Mouse (Mus musculus): ENCODE data around the gene Arhgap4.

Gene Arhgap4

DNA sequence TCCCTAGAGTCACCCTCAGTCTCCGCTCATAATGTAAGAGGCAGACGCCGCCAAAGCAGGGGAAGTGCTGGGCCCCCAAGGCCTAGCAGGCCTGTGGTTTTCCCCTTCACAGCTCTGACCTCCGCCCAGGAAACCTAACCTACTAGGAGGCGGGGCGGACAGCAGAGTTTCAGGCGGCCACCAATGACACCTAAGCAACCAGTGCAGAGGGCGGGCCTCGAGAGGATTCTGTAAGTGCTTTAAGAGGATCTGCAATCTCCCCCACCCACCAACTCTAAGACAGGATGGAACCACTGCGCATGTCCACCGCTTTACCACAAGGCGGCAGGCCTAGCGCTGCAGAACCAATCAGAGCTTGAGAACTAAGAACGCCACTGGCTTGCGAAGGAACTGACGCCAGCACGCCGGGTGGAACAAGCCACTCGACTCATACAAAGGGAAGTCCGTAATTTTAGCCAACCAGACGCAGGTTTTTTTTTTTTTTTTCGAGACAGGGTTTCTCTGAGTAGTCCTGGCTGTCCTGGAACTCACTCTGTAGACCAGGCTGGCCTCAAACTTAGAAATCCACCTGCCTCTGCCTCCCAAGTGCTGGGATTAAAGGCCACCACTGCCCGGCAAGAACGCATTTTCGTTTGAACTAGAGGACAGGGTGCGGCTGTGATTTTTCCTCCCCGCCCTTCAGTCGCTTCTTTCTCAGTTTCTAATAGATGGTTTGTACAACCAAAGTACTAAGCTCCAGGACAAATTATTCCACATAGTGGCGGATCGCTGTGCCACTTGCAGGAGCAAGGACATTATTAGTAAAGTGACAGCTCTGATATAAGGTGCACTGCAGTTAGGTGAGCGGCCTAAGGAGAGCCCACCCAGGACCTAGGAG, 6.6 kb downstream of the Arhgap4 start:
- DNase-seq (ENCODE audit: low spot score), result no peak

DNA sequence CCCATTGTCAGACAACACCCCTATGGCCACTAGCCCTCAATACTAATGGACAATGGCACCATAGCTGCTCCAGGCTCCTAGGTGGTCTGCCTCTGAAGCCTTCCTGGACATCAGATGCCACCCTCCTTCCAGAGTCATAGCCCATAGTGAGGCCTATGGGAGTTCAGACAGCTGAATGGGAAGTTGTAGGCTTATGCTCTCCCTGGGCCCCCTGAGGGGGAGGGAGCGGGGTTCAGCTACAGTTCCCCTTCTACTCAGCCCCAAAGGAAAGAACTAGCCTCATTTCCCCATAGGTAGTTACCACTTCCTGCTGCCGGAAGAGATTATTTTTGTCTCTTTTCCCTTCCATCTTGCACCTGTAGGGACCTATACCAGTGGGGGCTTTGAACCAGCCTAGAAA, 10.1 kb downstream of the Arhgap4 start:
- DNase-seq (ENCODE audit: low spot score), result no peak

DNA sequence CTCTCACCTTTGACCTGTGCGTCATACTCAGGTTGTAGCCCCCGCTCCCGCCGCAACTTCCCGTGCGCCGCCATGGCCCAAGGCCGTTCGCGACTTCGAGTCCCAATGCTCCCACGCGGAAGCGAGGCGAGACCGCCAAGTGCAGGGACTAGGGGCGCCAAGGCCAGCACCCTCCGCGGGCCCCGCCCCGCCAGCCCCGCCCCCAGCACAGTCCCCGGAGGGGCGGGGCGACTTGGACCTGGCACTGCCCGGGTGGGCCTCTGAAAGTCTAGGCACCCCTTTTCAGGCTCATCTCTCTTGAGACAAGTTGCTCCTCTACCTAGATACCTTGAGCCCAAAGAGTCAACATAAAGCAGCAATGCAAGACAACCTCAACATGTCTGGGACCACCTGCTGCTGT, 10.5 kb downstream of the Arhgap4 start:
- DNase-seq (ENCODE audit: low spot score), result no peak

DNA sequence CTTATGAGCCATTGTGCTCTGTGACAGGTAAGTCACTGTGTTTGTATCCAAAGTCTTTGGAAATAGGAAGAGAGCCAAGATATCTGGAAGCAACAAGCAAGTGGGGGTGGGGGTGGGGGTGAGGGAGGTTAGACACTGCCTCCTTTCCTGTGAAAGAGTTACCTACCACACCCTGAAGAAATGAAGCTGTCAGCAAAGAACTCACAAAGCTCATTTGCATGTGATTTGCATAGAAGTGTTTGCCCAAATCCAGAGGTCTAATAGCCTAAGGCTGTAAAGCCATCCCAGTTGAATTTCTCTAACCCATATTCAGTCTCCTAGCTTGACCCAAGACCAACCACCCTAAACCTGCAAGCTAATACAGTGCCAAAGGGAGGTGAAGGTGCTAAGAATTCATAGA, 11.2 kb downstream of the Arhgap4 start:
- DNase-seq (ENCODE audit: low spot score), result no peak

DNA sequence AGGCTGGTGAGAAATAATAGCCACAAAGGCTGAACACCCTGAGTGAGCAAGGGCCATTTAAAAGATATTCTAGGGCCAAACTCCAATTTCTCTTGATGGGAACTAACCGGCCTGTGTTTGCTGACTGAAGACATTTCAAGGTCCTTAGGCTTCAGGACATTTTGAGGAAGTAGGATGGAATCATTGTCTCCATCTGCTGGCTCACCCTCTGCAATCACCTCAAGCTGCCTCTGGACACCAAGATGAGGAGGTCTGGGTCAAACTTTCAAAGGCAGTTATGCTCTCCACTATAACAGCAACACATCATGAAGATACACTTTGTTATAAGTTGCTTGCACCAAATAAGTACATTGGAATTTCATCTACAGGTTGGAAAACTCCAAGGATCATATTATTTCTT, 11.6 kb downstream of the Arhgap4 start:
- DNase-seq (ENCODE audit: low spot score), result no peak

DNA sequence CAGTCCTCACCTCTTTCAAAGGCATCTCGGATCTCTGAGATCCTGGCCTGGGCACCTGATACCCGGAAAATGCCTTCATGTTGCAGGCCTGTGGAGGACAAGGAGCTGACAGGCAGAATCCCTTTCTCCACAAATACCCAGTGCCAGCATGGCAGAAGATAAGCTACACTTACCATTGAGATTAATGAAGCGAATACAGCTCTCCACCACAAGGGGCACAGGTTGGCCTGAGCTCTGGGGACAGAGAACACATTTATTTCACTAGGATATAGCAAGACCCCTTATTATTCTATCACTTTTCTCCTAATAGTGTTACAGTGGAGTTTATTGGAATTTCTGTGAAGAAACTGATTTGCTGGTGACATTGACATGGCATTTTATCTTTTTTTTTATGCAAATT, 23.7 kb downstream of the Arhgap4 start:
- no peak for DNase-seq (ENCODE audit: low spot score)

DNA sequence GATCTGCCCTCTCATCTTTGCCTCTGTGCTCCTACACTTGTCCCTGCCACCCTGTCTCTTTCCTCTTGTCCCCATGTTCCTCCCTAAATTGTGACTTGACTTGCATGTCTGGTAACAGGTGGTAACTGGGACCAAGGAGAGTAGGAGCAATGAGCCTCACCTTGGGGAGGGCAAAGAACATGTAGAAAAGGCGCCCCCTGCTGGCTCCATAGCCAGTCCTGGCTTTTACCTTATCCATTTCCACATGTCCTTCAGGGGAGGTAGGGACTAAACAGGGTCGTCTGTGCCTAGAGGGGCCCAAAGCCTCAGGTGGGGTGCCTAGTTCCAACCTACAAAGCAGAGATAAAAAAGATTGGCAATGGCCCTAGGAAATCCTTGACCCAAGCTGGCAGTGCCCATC, 26.0 kb downstream of the Arhgap4 start, which contains the start of gene L1cam:
Gene L1cam, minus strand, starts transcription at position 387 of the 400 bp plus-strand sequence.
- no peak for DNase-seq (ENCODE audit: low spot score)

DNA sequence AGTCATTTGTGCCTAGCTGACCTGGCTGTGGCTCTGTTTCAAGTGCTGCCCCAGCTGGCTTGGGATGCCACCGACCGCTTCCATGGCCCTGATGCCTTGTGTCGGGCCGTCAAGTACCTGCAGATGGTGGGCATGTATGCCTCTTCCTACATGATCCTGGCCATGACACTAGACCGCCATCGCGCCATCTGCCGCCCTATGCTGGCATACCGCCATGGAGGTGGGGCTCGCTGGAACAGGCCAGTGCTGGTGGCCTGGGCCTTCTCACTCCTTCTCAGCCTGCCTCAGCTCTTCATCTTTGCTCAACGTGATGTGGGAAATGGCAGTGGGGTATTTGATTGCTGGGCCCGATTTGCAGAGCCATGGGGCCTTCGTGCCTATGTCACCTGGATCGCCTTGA, 28.8 kb downstream of the Arhgap4 start:
- DNase-seq (ENCODE audit: low spot score), result no peak

DNA sequence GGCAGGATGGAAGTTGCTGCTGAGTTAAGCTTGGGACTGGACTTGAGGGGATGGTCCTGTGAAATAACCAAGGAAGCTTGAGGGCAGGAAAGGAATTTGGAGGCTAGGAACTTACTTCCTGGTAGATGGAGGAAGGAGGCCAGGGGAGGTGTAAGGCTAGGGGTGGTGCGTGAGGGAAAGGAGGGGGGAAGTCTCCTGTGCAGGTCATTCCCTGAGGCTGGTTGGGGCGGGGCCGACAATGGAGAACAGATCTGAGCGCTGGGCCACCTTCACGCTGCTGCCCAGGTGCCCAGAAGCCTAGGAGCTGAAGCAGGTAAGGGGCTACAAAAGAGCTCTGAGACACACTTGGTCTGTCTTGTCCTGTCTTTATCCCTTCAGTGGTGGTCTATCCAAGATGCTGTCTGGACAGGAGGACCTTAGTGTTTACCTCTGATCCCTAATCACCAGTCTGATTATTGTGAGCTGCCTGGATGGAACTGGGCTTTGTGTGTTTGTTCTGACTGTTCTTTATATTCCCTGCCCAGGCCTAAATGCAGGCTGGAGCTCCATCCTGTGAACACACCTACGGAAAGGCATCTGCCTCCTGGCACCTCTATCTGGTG, 30.0 kb downstream of the Arhgap4 start, which contains the start of gene Avpr2:
Gene Avpr2, plus strand, starts transcription at position 552 of the 602 bp plus-strand sequence.
- DNase-seq (ENCODE audit: low spot score), result no peak

DNA sequence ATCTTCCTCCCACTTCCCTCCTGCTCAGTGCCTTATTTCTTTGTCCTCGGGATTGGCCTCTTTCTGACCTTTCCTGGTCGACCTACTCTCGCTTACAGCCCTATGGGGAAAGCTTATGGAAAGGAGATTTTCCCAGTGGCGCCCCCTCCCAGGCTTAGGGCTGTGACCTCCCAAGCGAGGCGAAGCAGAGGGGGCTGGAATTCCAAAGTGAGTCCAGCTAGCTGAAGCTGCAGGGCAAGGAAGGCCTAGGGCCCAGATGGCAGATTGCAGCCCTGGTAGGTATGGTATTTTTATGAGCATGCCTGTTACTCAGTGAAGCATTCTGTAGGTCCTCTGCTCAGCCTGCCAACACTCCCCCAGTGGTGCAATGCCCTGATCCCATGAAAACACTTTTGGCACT, 40.2 kb downstream of the Arhgap4 start:
- no peak for DNase-seq (ENCODE audit: low spot score)

DNA sequence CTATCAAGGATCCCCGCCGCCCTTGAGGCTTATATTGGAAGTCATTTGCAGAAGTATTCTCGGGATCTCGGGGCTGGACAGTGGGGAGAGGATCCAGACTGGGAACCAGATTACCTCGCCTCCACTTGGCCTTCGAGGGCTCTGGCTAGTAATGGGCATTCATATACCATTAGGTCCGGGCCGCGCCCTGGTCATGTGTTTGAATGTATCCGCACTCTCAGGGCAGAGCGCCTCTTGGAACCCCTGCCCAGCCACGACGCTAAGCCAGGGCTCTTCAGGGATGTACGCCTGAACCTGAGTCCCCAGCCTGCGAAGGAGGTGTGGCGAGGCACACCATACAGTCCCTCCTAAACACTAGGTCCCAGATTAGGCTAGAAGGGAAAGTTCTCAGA, 40.6 kb downstream of the Arhgap4 start:
- no peak for DNase-seq (ENCODE audit: low spot score)

DNA sequence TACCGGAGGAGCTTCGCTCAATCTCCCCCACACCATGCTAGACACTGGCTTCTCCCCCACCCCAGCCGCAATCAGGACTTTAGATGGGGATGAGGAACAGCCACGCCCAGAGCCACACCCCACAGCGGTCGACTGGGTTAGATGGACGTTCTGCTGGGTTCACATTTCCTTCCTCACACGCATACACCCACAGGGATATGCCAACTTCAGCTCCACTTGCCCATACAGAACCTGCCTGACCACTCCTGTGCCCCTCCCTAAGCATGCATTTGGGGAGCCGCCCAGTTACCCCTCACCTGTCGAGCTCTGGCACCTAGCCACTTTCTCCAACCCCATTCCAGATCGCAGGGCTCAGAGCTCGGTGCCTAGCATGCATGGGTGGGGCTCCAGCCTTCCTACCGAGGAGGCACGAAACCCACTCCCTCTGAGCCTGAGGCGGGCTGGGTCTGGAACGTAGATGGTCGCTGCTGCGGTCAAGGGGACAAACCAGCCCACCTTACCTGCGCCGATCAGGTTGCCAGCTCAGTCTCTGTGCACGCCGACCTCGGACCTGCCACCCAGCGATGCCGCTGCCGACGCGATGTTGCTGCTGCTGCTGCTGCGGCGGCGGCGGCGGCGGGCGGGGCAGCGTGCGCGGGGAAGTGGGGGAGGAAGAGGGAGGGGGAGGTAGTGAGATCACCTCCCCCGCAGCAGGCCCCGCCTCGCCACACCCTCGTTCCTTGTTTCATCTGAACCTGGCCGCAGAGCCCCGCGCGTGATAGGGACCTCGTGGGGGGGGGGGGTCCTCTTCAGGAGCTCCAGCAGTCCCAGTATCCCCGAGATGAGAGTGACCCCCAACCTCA, 41.3 kb downstream of the Arhgap4 start:
- DNase-seq (ENCODE audit: low spot score), result no peak

DNA sequence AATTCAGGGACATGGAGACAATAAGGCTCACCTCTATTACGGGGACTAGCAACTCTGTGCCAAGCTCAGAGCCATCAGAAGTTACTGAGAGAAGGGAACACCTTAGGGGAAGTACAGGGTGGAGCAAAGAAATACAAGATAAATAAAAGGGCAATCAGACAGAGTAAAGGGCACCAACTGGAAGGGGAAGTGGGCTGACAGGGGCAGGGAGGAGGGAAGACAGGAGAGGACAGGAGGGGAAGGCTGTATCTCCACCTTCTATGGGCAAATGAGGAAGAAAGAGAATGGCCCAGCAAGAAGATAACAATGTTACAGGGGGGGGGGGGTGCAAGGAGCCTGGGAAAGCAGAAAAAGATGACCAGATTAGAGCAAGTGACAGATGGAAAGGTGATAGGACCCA, 44.7 kb downstream of the Arhgap4 start:
- no peak for DNase-seq (ENCODE audit: low spot score)

DNA sequence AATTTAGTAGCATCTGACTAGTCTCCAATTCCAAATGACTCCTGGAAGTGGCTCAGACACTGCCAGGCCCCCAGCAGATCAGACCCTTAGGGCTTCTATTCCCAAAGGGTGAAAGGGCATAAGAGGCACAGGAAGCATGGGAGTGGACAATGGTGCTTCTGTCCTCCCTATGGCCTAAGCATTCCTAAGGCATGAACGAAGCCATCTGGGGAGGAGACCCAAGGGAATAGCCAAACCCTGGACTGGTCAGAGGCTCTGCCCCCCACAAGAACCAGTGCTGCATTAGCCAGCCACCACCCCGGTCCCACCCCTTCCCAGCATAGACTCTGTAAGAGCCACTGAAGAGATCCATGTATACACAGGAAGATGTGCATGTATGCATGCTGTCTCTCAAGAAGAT, 45.8 kb downstream of the Arhgap4 start:
- no peak for DNase-seq (ENCODE audit: low spot score)

DNA sequence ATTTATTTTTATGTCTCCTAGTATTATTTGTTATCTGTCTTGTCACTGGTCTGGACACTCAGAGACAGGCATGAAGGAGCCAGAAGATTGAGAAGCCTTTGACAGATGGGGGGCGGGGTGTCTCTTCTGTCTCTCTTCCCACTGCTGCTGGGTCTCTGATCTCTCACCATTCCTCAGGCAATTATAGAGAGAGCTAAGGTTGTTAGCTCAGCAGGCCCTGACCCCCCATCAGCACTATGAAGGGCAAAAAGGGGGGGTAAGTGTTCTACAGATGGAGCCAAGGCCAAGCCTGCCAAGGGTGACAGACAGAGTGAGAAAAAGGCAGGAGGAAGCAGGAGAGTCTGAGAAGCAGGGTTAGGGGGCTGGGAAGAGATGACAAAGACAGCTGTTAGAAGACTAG, 49.7 kb downstream of the Arhgap4 start:
- no peak for DNase-seq (ENCODE audit: low spot score)

DNA sequence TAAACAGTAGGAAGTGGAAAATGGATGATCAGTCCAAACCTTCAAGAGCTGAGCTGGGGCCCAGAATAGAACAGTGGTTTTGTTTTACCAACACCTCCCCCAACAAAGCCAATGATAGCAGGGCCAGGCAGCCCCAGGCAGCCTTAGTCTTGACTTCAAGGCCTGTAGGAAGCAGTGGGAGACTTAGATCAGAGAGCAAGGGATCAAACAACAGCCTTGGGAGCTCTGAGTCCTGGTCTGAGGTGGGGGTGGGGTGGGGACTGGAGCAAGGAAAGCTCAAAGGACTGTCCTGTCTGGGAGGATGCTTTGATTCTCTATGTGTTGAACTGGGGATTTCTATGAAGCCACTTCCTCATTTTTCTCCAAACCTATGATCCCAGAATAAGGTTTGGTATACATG, 50.2 kb downstream of the Arhgap4 start:
- DNase-seq (ENCODE audit: low spot score), result no peak

DNA sequence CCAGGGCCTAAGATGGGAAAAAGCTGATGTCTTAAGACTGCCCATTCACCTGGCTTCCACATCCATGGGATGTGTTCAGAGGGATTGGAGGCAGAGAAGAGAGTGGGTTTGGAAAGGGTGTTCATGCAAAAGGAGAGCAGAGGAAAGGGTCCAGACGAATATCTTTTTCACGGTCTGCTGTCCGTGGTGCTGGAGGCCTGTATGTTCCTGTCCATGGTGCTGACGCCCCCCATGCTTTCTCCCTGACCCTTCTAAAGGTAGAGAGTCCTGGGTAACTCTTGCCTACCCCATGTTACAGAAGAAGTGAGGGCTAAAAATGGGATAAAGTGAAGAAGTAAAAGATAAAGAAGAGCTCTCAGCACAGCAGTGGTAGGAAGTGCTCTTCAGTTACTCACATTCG, 52.3 kb downstream of the Arhgap4 start:
- no peak for DNase-seq (ENCODE audit: low spot score)

DNA sequence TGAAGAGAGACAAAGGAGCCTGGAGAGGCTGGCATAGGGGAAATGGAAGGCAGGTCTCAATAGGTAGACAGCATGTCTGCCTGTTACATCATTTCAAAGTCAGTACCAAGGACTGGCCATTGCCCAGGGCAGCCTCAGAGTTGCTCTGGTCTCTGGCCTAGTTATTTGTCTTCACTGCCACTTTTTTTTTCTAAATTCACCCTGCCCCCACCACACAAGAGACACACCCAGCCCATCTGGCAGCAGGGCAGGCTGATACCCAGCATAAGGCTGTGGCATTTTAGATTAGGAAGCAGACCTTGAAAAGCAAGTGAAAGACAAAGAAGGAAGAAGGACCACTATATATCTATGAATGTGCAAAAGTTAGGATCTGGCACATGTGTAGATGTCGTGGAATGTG, 53.8 kb downstream of the Arhgap4 start:
- no peak for DNase-seq (ENCODE audit: low spot score)

DNA sequence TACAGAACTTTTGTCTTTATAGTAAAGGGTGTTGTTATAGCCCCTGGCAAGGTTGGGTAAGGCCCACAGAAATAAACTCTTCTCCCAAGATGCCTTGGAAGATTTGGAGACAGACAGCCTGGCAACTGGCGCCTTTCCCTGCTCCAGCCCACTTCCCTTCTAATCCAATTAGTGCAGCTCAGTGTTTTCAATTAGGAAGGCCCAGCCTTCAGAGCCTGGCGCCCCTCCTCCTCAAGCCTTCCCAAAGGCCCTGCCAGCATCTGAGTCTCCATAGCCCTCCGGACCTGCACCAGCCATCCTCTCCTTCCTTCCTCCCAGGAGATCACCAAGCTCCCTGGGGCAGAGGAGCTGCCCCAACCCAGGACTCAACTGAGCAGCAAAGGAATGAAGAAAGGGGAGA, 54.4 kb downstream of the Arhgap4 start:
- DNase-seq (ENCODE audit: low spot score), result no peak

DNA sequence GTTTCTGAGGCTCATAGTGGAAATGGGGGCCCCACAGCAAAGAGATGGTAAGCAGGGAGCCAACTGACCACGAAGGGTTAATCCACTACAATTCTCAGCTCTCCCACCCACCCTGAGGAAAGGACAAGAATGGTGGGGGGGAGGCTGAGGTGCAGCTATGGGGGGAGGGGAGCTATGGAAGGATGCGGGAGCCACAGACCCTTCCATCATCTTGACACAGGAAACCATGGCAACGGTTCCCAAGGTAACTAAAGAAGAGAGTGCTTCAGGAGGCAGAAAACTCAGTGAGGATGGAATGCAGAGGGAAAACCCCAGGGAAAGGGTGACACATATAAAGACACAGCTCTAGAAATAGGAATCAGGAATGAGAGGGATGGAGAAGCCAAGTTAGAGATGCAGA, 57.0 kb downstream of the Arhgap4 start:
- no peak for DNase-seq (ENCODE audit: low spot score)

DNA sequence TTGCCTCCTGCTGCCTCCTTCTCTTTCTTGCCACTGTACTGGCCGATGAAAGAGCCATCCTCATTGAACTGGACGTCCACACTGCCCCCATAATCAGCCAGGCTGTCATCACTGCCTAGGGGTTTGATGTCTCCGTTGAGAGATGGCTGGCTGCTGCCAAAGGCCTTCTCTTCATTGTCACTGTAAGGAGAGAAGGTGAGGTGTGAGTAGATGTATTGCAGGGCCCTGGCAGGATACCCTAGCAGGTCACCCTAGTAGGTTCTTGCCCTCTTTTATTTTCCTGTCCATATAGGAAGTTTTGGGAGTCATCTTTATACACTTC, 66.6 kb downstream of the Arhgap4 start:
- no peak for DNase-seq (ENCODE audit: low spot score)

DNA sequence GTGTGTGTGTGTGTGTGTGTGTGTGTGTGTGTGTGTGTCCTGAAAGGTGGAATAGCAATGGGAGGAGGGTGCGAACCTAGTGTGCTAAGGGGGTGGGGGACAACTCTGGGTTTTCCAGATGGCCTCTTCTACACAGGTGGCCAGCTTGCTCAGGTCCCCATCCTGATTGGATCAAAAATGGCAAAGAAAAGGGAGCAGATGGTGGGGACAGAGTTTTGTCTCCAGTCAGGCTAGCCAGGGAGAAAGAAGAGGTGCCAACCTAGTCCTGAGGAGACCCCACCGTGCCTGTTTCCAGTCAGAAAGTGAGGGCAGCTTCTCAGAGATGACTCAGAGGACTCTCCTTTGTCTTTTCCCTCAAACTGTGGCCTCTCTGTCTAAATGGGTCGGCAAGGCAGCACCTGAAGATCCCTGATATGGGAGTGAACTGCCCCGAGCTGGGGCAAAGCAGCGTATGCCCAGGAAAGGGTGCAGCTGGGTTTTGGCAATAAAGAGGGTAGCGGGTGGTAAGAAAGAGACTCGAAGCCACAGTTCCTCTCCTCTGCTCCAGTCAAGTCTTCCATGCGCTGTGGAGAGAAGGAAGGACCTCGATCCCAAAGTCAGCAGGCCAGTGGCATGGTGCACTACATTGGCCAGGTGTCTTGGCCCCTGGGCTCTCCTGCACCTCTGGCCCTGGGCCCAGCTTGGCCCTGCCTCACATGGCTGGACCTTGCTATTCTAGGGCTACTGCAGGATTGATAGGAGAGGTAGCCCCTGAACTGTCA, 67.2 kb downstream of the Arhgap4 start:
- DNase-seq (ENCODE audit: low spot score), result no peak

All from ovary, postnatal 10 days (tissue).